Mouse (Mus musculus) ES-E14 (cell line): ENCODE results near the gene Extl1.

Experiments
- ZC3H11A ChIP-seq: IDR thresholded peaks from 2 replicates; pipeline ENCODE4 v1.6.1; 2012; ENCODE audit warnings: low read depth, mild to moderate bottlenecking, inconsistent platforms, low read length, borderline replicate concordance
- ZNF384 ChIP-seq: IDR thresholded peaks from 2 replicates; pipeline ENCODE4 v1.6.1; 2012; ENCODE audit warnings: low read depth, low read length, inconsistent platforms

DNA sequence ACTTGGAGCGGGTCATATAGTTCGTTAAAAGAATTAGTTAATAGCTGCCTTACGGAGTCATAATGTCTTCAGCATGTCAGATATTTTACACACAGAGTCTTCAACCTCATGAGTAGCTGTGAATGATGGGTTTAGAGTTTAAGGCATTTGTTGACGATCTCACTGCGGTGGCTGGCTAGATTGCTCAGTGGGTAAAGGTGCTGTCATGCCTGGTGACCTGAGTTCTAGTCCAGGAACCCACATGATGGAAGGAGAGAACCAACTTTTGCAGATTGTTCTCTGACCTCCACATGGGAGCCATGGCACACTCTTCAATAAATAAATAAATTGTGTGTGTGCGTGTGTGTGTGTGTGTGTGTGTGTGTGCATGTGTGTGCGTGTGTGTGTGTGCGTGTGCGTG is 14.1 kb upstream of the Extl1 start:
- TF ChIP-seq ZNF384 (no peak), ZC3H11A (no peak)
